Mouse (Mus musculus): ENCODE data around the gene Efcab9.

Gene Efcab9

GRCm38 (mm10) chr11:32531871-32532764, at the start of gene Efcab9:
Gene Efcab9, minus strand, starts transcription at chr11:32532081.
- DNase-seq = no peak

GRCm38 (mm10) chr11:32581031-32581430, 49.1 kb upstream of the Efcab9 start:
- no peak for DNase-seq

GRCm38 (mm10) chr11:32580305-32580947, 48.5 kb upstream of the Efcab9 start:
- DNase-seq = no peak

GRCm38 (mm10) chr11:32576760-32577050, 44.8 kb upstream of the Efcab9 start:
- no peak for DNase-seq

- DNase-seq = no peak
Observed at GRCm38 (mm10) chr11:32575964-32576759, 44.3 kb upstream of the Efcab9 start.

GRCm38 (mm10) chr11:32573669-32574068, 41.8 kb upstream of the Efcab9 start:
- DNase-seq = no peak

GRCm38 (mm10) chr11:32571103-32571502, 39.2 kb upstream of the Efcab9 start:
- no peak for DNase-seq

- no peak for DNase-seq
Observed at GRCm38 (mm10) chr11:32568637-32569293, 36.9 kb upstream of the Efcab9 start.

- DNase-seq = no peak
Observed at GRCm38 (mm10) chr11:32568060-32568459, 36.2 kb upstream of the Efcab9 start.

- no peak for DNase-seq
Observed at GRCm38 (mm10) chr11:32567000-32567855, 35.3 kb upstream of the Efcab9 start.

- DNase-seq = no peak
Observed at GRCm38 (mm10) chr11:32566184-32566583, 34.3 kb upstream of the Efcab9 start.

- DNase-seq = no peak
Observed at GRCm38 (mm10) chr11:32565088-32565487, 33.2 kb upstream of the Efcab9 start.

- no peak for DNase-seq
Observed at GRCm38 (mm10) chr11:32564629-32565028, 32.7 kb upstream of the Efcab9 start.

GRCm38 (mm10) chr11:32563660-32564059, 31.8 kb upstream of the Efcab9 start:
- no peak for DNase-seq

GRCm38 (mm10) chr11:32562706-32563105, 30.8 kb upstream of the Efcab9 start:
- DNase-seq = no peak

GRCm38 (mm10) chr11:32561465-32562355, 29.8 kb upstream of the Efcab9 start:
- no peak for DNase-seq

- no peak for DNase-seq
Observed at GRCm38 (mm10) chr11:32560015-32560770, 28.3 kb upstream of the Efcab9 start.

- no peak for DNase-seq
Observed at GRCm38 (mm10) chr11:32558677-32559076, 26.8 kb upstream of the Efcab9 start.

- no peak for DNase-seq
Observed at GRCm38 (mm10) chr11:32558026-32558425, 26.1 kb upstream of the Efcab9 start.

GRCm38 (mm10) chr11:32556333-32556990, 24.6 kb upstream of the Efcab9 start:
- no peak for DNase-seq
